Mouse (Mus musculus): ENCODE results near the gene Gm45062.

DNA sequence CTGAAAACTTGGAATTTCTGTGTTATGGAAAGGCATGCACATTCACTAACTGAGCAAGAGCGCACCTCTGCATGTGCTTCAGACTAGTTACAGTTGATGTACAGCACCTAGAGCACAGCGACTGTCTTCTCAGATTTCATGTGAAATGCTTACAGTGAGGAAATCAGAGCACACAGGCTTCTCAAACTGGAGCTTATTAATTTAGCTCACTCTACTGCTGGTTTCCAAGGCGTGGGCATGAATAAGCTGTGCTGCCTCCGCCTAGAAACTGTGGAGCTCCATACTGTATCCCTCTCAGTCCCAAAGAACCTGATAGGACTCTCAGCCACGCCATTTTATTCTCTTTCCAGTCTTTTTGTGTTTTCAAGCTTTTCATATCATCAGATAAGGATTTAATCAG, 143.9 kb downstream of the Gm45062 start:
- TF ChIP-seq FLI1 (IDR thresholded peaks at IDR 0.05; ENCODE audit: low read length) (no peak), GATA1 (IDR thresholded peaks at IDR 0.05; ENCODE audit: borderline replicate concordance, low read length) (no peak)

Data from megakaryocyte, embryonic 14.5 days (primary cell).